25 mouse cellular contexts compared by ENCODE assay signal in genomic region chr10:68691116-68691515, GRCm38 (mm10). TPM values are rescaled to one million over a fixed set of nuclear protein-coding genes. Genes with fewer than 3 reads are reported as not detected.
DNase-seq lines count a peak whose midpoint lies in the region; ATAC-seq and TF ChIP-seq lines count a peak whose summit lies in the region.
"Had no signal": no experiment of that assay in that cellular context is flagged by ENCODE, and none has a peak within 500 bp of the region (broad histone marks: within the 10 kb centered on the region; RNA-seq: fewer than 3 reads in every experiment).

No protein-coding gene starts in this region.

- no peak overlapping the region for H3K4me3 ChIP-seq in intestine, embryonic 15.5 days (replicated peaks)
- no peak overlapping the region for H3K4me3 ChIP-seq in intestine, postnatal 0 days (ENCODE audit: low read depth, low read length)
- no peak overlapping the region for H3K4me3 ChIP-seq in stomach, embryonic 15.5 days (replicated peaks)
- no peak overlapping the region for H3K4me3 ChIP-seq in stomach, postnatal 0 days (ENCODE audit: low read depth, low read length)
- H3K4me3 ChIP-seq in midbrain, postnatal 0 days (ENCODE audit: low read depth, low read length) = no peak overlapping the region
- H3K4me3 ChIP-seq: forebrain, embryonic 10.5 days; forebrain, embryonic 13.5 days; heart, embryonic 12.5 days; heart, embryonic 15.5 days; hindbrain, embryonic 10.5 days; hindbrain, embryonic 13.5 days had no signal

- H3K4me2 ChIP-seq in intestine, embryonic 15.5 days (replicated peaks) = no peak overlapping the region
- no peak overlapping the region for H3K4me2 ChIP-seq in intestine, postnatal 0 days (replicated peaks; ENCODE audit: low read depth)
- H3K4me2 ChIP-seq in stomach, embryonic 15.5 days = no peak overlapping the region
- H3K4me2 ChIP-seq in stomach, postnatal 0 days (replicated peaks; ENCODE audit: low read depth) = no peak overlapping the region
- H3K4me2 ChIP-seq in midbrain, postnatal 0 days (ENCODE audit: low read depth, low read length, poor library complexity, severe bottlenecking) = no peak overlapping the region
- H3K4me2 ChIP-seq: forebrain, embryonic 13.5 days; heart, embryonic 12.5 days; heart, embryonic 15.5 days; hindbrain, embryonic 13.5 days had no signal

- peak overlapping the region; percentile 17; the same call in 1 of the 2 replicates for H3K27ac ChIP-seq in intestine, embryonic 15.5 days
- H3K27ac ChIP-seq in intestine, postnatal 0 days (ENCODE audit: low read depth, low read length) = no peak overlapping the region
- H3K27ac ChIP-seq in stomach, embryonic 15.5 days = 0 out of 2 replicates have a peak overlapping the region, but pooled peaks have one; percentile 36
- H3K27ac ChIP-seq in stomach, postnatal 0 days (replicated peaks) = no peak overlapping the region
- H3K27ac ChIP-seq in midbrain, postnatal 0 days (ENCODE audit: low read depth, low read length) = no peak overlapping the region
- H3K27ac ChIP-seq: forebrain, embryonic 10.5 days; forebrain, embryonic 13.5 days; heart, embryonic 15.5 days; hindbrain, embryonic 10.5 days; hindbrain, embryonic 13.5 days had no signal

- no peak for TF ChIP-seq EP300 in stomach, postnatal 0 days (optimal IDR thresholded peaks at IDR 0.05)

- no peaks in the 10 kb centered on the region for H3K9me3 ChIP-seq in intestine, embryonic 15.5 days
- no peaks in the 10 kb centered on the region for H3K9me3 ChIP-seq in intestine, postnatal 0 days (ENCODE audit: control insufficient read depth)
- H3K9me3 ChIP-seq in stomach, embryonic 15.5 days = no peaks in the 10 kb centered on the region
- H3K9me3 ChIP-seq in stomach, postnatal 0 days (ENCODE audit: control insufficient read depth, low read length) = no peaks in the 10 kb centered on the region
- H3K9me3 ChIP-seq in midbrain, postnatal 0 days (ENCODE audit: low read length) = no peaks in the 10 kb centered on the region
- H3K9me3 ChIP-seq: forebrain, embryonic 10.5 days; forebrain, embryonic 13.5 days; heart, embryonic 12.5 days; heart, embryonic 15.5 days; hindbrain, embryonic 10.5 days; hindbrain, embryonic 13.5 days had no signal

- H3K4me1 ChIP-seq in intestine, embryonic 15.5 days (replicated peaks) = 0 out of 2 replicates have a peak, but pooled peaks cover 5% of the 10 kb centered on the region
- no peaks in the 10 kb centered on the region for H3K4me1 ChIP-seq in intestine, postnatal 0 days (replicated peaks; ENCODE audit: control insufficient read depth, insufficient read depth, low read length)
- peaks cover 3% of the 10 kb centered on the region; the same call in 1 of the 2 replicates for H3K4me1 ChIP-seq in stomach, embryonic 15.5 days
- no peaks in the 10 kb centered on the region; the same call in 1 of the 2 replicates for H3K4me1 ChIP-seq in stomach, postnatal 0 days (replicated peaks; ENCODE audit: control insufficient read depth, insufficient read depth)
- H3K4me1 ChIP-seq in midbrain, postnatal 0 days (ENCODE audit: insufficient read depth, low read length) = no peaks in the 10 kb centered on the region
- H3K4me1 ChIP-seq: forebrain, embryonic 10.5 days; forebrain, embryonic 13.5 days; heart, embryonic 12.5 days; heart, embryonic 15.5 days; hindbrain, embryonic 10.5 days; hindbrain, embryonic 13.5 days had no signal

- no peak for TF ChIP-seq CTCF in intestine, postnatal 0 days (IDR thresholded peaks at IDR 0.05; ENCODE audit: low read depth)
- no peak for TF ChIP-seq CTCF in stomach, postnatal 0 days (IDR thresholded peaks at IDR 0.05; ENCODE audit: low read depth)
- no peak for TF ChIP-seq CTCF in midbrain, postnatal 0 days (IDR thresholded peaks at IDR 0.05)

- H3K36me3 ChIP-seq in intestine, embryonic 15.5 days = no peaks in the 10 kb centered on the region
- H3K36me3 ChIP-seq in intestine, postnatal 0 days (ENCODE audit: control insufficient read depth, insufficient read depth) = no peaks in the 10 kb centered on the region
- no peaks in the 10 kb centered on the region for H3K36me3 ChIP-seq in stomach, embryonic 15.5 days
- H3K36me3 ChIP-seq in stomach, postnatal 0 days (ENCODE audit: control insufficient read depth, insufficient read depth, low read length) = no peaks in the 10 kb centered on the region
- H3K36me3 ChIP-seq in midbrain, postnatal 0 days (ENCODE audit: insufficient read depth, low read length) = no peaks in the 10 kb centered on the region
- H3K36me3 ChIP-seq: forebrain, embryonic 10.5 days; G1E; heart, embryonic 12.5 days; heart, embryonic 15.5 days; hindbrain, embryonic 10.5 days; hindbrain, embryonic 13.5 days had no signal

- H3K27me3 ChIP-seq in intestine, embryonic 15.5 days (replicated peaks) = no peaks in the 10 kb centered on the region
- no peaks in the 10 kb centered on the region for H3K27me3 ChIP-seq in intestine, postnatal 0 days (replicated peaks; ENCODE audit: control insufficient read depth, insufficient read depth, low read length)
- H3K27me3 ChIP-seq in stomach, embryonic 15.5 days (replicated peaks) = no peaks in the 10 kb centered on the region
- no peaks in the 10 kb centered on the region for H3K27me3 ChIP-seq in stomach, postnatal 0 days (ENCODE audit: control insufficient read depth, insufficient read depth, low read length)
- H3K27me3 ChIP-seq in midbrain, postnatal 0 days (ENCODE audit: insufficient read depth, low read length) = no peaks in the 10 kb centered on the region
- H3K27me3 ChIP-seq: forebrain, embryonic 13.5 days; heart, embryonic 12.5 days; heart, embryonic 15.5 days; hindbrain, embryonic 13.5 days had no signal

- ATAC-seq in intestine, embryonic 15.5 days = no peak
- ATAC-seq in intestine, postnatal 0 days = no peak
- ATAC-seq in stomach, embryonic 15.5 days (ENCODE audit: insufficient read depth, low FRiP score, low read depth) = no peak
- no peak for ATAC-seq in stomach, postnatal 0 days (ENCODE audit: low FRiP score, low TSS enrichment)
- no peak for ATAC-seq in midbrain, postnatal 0 days (ENCODE audit: low FRiP score)
- ATAC-seq: forebrain, embryonic 13.5 days; forebrain, embryonic 16.5 days; hindbrain, embryonic 16.5 days had no signal

- H3K9ac ChIP-seq in intestine, embryonic 15.5 days = no peak overlapping the region
- H3K9ac ChIP-seq in intestine, postnatal 0 days (ENCODE audit: low read depth, low read length) = no peak overlapping the region
- no peak overlapping the region for H3K9ac ChIP-seq in stomach, embryonic 15.5 days
- no peak overlapping the region for H3K9ac ChIP-seq in stomach, postnatal 0 days (ENCODE audit: low read length)
- H3K9ac ChIP-seq in midbrain, postnatal 0 days (replicated peaks; ENCODE audit: low read length, poor library complexity, severe bottlenecking) = no peak overlapping the region
- H3K9ac ChIP-seq: forebrain, embryonic 13.5 days; heart, embryonic 12.5 days; heart, embryonic 15.5 days; hindbrain, embryonic 13.5 days had no signal

- 64% methylated on average over 7 of the region's 7 CpGs for WGBS in intestine, embryonic 15.5 days
- 66% methylated on average over 7 of the region's 7 CpGs for WGBS in intestine, postnatal 0 days
- 57% methylated on average over 7 of the region's 7 CpGs for WGBS in stomach, embryonic 15.5 days
- WGBS in stomach, postnatal 0 days = 63% methylated on average over 7 of the region's 7 CpGs
- WGBS in midbrain, postnatal 0 days = 88% methylated on average over 7 of the region's 7 CpGs

- DNase-seq in cerebellum, postnatal 10 days = peak; percentile 40 to 50
- DNase-seq in cerebellum, adult 11-12 months = no peak
- no peak for DNase-seq in stomach, postnatal 0 days (ENCODE audit: low spot score)
- DNase-seq in midbrain, postnatal 0 days (ENCODE audit: low spot score) = no peak
- DNase-seq in adrenal gland, postnatal 14 days = no peak
- DNase-seq: adrenal gland, adult 2 months; adrenal gland, postnatal 25 days; cerebellum, adult 18-20 months; cerebellum, adult 9-10 months; gastrocnemius, postnatal 10 days; gastrocnemius, postnatal 36 days; heart, postnatal 10 days; heart, postnatal 36 days had no signal

RNA-seq across cellular contexts. Expression of gene Tmem26, which starts 32.3 kb away (rescaled TPM):
- 8.6 and 10.6 TPM in 2 replicates for polyA plus RNA-seq in intestine, embryonic 15.5 days (2015; fragmentation: Nextera tagmentation; extraction: Ambion mirVana)
- 3.8 and 4.6 TPM in 2 replicates for polyA plus RNA-seq in intestine, postnatal 0 days (2015; fragmentation: Nextera tagmentation; extraction: Ambion mirVana)
- 9.7 and 12.3 TPM in 2 replicates for polyA plus RNA-seq in stomach, embryonic 15.5 days (2015; fragmentation: Nextera tagmentation; extraction: Ambion mirVana)
- 3.7 and 4.9 TPM in 2 replicates for polyA plus RNA-seq in stomach, postnatal 0 days (2015; fragmentation: Nextera tagmentation; extraction: Ambion mirVana)
- 9.4 and 10.7 TPM in 2 replicates for total RNA-seq in midbrain, postnatal 0 days (2014; rRNA removed)
- polyA plus RNA-seq in midbrain, postnatal 0 days (2015; fragmentation: Nextera tagmentation; extraction: Ambion mirVana) = 5.7 and 6.2 TPM in 2 replicates
- total RNA-seq in adrenal gland, postnatal 14 days (2021) = 6.9 and 9.3 TPM in 2 replicates
- polyA plus RNA-seq: G1E had no signal

Comparison
In these comparisons a context has a peak if more than half of its experiments do, and no peak if none do; other contexts are left out.
1. DNase-seq: peak in cerebellum, postnatal 10 days (2 of 2); none in cerebellum, adult 11-12 months (single experiment), stomach, postnatal 0 days (single experiment), midbrain, postnatal 0 days (single experiment) and adrenal gland, postnatal 14 days (single experiment).
2. H3K27ac ChIP-seq: peak in intestine, embryonic 15.5 days (single experiment) and stomach, embryonic 15.5 days (single experiment); none in intestine, postnatal 0 days (single experiment), stomach, postnatal 0 days (single experiment) and midbrain, postnatal 0 days (single experiment).